Mouse (Mus musculus) adrenal gland, postnatal 36 days (tissue): ENCODE measurements at regions not wholly inside any gene's neighbourhood (a gene's known extent, or its start where the extent isn't known, plus 50 kb on each side); places are given as distances from the start of the nearest gene placed in this dataset.

ENCODE experiments used
- DNase-seq, 2 experiments: peaks; one replicate each; pipeline ENCODE4 v3.0.0; 2021; ENCODE audit warnings: mixed read lengths in 1 of 2

DNA sequence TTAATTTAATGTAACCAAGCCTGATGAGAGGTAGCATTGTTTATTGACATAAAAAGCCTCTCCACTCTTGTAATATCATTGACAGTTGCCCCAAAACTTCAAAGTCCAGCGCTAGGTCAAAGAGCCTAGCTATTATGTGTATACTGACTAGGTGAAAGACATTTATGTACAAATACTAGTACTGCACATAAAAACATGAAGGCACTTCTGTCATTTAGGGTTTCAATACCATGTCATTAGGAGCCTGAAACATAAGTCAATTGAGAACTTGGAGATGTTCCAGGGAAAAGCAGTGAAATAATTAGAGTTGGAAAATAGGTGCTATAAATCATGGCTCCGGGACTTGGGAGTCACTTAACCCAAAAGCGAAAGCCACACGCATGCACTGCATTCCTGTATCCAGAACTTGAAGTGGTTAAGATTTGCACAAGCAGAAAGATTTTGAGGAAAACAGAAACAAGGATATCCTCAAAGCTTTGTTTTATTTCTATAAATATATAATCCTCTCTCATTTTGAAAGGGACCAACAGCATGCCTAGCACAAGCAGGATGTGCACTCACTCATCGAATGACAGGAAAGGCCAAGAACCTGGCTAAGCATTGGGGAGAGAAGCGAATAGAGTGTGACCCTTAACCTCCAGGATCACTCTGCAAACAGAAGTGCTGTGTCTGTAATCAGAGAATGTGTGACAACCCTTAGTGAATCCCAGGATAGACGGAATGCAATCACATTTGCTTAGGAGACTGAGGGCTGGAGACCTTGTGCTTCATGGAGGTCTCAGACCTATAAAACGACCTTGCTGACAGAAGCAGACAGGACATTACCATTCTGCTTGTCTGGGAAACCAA lies 176.3 kb upstream of the Crim1 start:
- DNase-seq: no peak

DNA sequence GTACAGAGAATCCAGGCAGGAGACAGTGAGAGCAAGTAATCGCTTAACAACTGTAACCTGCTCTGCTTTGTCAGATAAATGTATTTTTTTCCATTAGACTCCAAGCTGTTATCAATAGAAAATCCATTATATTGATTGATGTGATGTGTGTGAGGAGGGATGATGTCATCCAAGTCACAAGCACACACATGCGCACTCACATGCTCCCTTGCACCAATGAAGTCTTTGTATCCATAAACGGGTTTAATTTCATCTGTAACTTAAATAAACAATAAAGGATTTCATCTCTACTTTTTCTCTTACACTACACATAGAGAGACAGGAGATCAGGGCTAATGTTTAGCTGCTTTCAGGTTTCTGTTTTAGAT lies 175.7 kb upstream of the Crim1 start:
- DNase-seq: no peak

DNA sequence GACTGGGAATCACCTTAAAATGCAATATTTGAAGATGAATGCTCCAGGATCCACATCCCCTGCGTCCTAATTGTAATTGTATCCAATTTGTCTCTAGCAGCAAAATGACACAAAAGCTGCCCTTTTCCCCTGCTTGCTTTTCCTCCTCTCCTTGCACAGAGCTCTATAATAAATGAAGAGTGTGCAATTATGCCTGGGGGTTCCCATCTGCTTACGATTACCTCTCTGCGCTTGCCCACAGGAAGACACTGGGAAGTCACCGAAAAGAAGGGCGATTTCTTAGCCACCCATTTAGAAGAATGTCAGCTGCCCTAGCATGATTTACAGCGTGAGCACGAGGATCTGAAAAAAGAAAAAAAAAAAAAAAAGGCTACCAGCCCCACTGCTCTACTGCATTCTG lies 174.8 kb upstream of the Crim1 start:
- no peak for DNase-seq

DNA sequence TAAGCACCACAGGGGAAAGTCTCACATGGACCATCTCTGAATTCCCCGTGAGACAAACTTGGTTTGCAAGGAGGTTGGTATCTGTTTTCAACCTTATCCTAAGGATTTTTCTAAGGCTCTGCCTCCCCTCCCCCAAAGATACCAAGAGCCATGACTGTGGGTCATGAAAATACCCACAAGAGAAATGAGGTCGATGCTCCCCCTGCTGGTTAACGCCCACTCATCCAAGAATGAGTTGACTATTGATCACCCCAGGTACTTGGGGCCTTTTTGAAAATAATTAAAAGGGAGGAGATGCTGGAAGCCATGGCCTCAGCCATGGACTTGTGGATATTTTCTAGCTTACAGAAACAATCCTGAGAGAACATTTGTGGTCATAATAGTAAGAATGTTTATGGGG lies 164.4 kb upstream of the Crim1 start:
- DNase-seq: no peak

DNA sequence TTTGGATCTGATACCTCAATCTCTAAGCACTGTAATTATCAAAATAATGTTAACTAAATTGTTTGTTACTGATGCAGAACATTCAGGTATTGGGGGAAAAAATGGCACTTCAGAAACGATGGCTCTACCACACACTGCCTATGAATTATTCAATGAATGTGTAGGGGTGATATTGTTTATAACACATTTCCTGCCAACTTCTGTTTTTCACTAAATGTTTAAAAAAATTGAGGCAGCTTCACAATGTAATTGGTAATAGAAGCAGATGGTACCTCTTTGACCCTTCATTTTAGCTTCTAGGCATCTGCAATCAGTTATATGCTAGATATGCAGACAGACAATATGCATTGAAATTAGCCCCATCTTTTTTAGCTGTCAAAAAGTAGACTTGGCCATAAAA lies 159.7 kb upstream of the Crim1 start:
- DNase-seq: no peak

DNA sequence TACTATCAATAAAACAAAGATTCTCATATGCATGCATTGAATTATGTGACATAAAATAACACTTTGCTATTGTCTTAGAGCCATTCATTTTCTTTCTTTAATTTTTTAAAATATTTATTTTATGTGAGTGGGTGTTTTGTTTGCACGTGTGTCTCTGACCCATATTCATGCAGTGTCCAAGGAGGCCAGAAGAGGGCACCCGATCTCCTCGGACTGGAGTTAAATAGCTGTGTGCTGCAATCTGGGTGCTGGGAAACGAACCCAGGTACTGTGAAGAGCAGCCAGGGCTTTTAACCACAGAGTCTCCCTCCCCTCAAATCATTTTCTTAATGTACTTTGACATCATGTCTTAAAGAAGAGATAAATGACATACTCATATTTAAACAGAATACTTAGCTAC lies 158.8 kb upstream of the Crim1 start:
- peak in 1 of 2 experiments; percentile 3 for DNase-seq

DNA sequence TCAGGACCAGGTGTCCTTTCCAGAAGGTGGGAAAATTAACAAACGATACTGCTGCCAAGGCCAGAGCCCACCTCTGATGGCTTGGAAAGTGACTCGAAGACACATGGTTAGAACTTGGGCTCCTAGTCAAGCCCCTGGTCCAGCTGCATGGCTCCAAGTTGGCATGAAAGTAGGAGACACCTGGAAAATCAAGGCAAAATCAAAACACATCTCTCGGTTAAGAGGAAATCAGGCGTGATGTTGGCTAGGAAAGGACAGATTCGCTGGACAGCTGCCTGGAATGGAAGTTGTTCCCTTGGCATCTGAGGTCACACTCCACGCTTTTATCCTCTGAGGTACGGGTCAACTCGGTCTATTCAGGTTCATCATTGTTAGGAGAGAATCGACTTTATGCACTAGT lies 150.3 kb upstream of the Crim1 start:
- no peak for DNase-seq

DNA sequence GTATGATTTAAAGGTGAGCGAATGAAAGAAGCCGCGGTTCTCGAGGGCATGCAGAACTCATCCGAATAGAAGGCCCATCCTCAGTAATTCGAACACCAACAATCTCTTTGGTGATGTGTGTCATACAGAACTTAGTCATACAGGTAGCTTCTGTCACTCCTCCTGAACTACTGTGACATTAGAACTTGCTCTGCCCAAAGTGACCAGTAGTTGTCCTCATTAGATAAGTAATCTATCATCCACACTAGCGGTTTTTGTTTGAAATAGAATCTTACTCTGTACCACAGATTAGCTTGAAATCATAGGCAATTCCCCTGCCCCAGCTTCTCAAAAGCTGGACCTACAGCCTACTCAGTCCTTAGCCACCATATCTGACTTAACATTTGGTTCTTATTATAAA lies 149.8 kb upstream of the Crim1 start:
- DNase-seq: no peak

DNA sequence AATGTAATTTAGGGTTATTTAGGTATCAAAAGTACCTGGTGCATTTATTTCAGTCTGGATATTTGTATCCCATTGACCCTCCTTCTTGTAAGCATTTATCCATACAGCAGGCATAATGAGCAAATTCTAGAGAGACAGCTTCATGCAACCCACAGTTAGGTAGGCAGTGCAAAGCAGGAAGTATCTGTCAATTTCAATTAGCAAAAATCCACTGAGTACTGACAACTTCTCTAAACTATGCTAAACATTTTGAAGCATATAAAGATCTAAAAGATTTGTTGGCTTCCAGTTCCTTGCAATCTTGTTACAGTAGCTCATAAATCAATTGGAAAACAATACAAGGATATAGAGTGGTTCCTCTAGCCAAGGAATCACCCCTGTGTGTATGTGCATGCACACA lies 124.2 kb upstream of the Crim1 start:
- DNase-seq: no peak

DNA sequence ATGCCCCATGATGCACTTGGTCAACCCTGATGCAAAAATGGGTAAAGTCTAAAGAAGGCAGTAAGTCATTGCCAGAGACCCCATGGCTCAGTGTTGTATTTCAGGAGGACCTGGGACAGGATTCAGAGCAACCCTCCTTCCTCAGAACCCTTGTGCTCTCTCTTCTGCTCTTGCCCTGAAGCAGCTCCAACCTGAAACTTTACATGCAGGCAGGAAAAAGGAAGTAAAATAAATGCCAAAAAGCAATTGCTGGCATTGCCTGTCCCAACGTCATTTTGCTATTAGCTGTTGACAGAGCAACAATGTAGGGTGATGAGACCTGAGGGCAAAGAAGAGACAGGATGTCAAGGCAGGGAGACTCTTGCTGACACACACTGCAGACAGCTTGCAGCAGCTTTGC lies 121.7 kb upstream of the Crim1 start:
- DNase-seq: no peak

DNA sequence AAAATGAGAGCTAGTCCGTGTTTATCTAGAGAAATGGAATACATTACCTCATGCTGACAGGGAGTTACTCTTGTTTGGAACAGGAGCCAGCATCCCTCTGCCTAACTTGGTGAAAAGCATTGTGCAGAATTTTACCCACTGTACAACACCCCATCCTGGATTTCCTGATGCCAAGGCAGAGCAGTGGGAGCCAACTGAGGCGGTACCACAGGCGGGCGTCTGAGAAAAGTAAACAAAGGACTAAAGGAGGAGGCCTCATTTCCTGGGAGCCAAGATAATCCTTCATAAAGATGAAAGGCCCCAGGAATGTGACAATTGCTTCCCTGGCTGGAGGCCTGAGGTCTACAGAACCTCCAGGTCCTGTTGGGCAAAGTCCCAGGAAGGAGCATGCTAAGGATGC lies 115.6 kb upstream of the Crim1 start:
- no peak for DNase-seq

DNA sequence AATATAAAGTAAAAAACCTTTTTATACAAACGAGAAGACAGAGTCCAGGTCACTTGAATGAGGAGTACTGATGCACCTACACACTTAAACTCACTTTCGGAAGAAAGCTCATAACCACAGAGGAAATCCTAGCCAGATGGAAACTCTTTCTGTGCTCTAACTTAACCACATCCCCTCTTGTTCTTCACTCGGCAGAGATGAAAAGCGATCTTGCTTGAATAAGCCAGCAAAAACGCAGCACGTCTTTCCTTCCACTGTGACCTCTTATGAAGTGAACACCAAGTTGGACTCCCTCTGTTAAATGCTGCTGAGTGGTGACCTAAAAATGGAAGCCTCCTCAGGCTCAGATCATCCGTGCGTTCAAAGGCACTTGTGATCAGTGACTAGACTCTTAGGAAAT lies 113.1 kb upstream of the Crim1 start:
- DNase-seq: no peak

DNA sequence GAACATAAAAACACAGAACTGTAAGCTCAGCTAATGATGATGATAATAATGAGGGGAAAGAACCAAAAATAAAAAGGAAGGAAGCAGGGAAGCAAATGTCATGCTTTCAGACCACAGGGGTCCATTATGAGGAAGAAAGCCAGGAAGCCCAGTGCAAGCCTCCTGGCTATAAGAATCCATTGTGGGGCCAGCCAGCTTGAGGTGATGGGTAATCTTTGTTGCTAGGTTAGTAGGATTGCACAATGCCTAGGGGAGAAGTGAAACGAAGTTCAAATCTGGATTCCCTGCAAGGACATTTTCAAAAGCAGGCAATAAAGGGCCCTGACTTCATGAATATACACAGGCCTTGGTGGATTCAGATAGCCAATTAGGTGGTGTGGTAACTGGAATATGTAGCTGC lies 102.3 kb upstream of the Crim1 start:
- DNase-seq: no peak

DNA sequence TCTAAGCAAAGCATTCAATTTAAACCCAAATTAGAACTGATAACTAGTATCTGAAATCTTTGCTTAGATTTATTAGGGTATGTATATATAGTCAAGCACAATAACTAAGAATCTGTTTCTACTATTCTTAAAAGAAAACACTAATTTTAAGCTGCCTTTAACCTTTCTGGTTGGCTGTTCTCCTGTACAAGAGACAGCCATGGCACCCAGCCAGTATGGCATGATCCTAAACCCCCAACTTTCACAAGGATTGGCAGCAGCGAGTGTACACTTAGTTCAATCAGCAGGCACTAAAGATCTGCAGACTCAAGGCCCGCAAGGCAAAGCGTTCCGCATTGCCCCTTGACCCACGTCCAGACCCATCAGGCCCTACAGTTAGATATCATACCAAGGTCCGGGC lies 91.3 kb upstream of the Crim1 start:
- no peak for DNase-seq

DNA sequence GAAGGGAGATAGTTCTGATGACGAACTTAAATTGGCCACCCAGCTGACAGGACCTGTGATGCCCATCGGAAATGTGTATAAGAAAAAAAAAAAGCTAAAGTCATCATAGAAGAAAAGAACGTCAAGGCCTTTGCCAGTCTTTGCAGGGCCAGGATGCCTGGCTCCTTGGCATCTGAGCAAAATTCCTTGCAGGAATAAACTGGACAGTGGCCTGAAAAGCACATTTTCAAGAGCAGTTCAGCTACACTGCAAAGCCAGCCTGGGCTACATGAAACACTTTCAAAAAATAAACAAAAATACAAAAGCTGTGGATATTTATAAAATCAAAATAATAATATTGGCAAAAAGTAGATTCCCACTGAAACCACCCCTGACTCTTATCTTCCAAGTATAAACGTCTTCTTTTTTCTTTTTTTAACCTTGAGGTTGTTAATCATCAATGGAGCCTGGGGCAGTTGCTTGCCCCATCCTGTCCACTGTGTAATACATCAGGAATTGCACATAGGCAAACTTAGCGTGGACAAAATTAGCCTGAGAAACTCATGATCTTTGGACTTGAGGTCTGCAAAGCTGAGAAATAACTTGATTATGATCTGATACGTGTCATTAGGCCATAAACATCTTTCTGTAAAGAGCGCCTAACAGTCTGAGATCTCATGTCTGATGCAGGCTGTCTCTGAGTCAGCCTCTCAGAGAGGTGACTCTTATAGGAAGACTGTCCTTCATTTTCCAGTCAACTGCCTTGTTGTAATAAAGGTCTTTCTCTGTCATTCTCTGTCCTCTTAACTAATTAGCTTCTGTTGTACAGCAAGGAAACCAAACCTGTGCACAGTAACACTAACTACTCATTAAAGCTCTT lies 90.5 kb upstream of the Crim1 start:
- no peak for DNase-seq

DNA sequence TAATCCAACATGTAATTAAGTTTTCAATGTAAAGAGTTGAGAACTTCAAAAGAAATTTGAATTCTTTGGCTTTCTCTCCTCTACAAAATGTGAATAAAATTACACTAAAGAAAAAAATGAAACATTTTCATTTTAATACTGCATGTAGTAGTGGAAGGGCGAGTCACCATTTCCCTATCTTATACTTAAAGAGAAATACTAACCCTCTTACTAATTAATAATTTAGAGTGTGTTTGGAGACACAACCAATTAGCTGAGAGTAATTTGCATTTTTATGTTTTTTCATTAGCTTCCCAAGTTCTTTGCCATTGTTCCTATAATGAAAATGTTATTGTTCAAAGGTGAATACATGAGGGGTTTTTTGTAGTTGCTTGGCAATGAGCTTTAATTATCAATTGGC lies 67.9 kb upstream of the Crim1 start:
- no peak for DNase-seq

DNA sequence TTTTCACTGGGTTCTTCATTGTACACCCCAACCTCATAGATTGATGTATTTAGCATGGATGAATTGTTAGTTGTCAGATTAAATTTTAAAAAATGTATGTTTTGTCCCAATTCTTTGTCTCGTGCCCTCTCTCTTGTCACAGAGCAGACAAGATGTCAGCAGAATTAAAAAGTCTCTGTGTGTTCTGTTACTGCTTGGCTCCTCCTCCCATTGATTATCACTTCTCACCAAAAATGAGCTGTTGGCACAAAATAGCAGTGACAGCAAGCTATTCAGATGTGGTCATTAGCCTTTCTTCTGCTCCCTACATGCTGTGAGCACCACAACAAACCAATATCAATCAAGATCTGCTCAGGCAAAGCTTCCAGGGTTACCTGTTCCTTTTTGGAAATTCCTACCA lies 62.1 kb upstream of the Crim1 start:
- DNase-seq: no peak

DNA sequence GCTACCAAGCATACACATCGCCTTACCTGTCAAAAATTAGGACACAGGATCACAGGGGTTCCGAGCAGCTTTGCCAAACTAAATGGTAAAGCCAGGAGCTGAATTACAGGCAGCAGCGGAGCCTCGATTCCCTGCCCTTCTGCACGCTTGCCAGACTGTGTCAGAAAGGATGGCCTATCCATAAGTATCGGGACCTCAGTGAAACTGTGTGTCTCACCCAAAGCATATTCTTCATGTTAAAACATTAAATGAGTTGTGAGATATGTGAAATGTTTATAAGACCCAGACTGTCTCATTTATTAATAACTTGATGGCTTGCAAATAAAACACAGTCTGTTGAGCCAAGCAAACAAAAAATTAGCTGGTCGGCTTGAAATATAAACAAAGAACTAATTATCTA lies 59.4 kb upstream of the Crim1 start:
- no peak for DNase-seq

DNA sequence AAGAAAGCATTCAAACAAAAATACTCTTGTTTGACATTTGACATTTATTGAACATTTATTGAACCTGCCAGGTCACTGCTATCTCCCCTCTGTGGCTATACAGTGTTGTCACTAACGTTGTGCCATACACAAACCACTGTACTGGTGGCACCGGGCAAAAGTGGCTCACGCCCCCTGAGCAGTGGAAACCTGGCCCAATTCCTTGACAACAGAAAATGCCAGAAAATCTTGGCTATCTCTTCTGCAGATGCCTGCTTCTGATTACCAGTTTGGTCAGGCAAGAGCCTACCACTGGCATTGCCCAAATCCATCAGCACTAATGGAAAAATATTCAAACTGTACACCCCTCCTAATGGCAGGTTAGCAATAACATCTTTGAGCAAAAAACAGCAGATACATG lies 58.9 kb upstream of the Crim1 start:
- DNase-seq: no peak

DNA sequence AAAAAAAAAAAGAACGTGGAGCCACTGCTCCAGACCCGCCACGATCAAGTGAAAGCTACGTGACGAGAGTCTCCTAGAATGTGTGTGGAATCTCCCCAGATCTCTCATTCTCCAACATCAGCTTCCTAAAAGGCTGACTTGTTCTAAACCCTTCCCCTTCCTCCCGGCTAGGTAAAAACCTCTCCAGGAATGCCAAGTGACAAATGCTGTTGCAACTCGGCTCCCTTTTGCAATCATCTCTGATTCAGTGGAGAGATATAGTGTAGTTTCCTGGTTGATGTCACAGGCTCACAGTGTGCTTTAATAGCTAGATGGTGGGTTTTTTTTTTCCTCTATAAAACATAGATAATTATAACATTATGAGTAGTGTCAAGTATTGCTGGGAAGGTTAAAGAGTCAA lies 57.6 kb upstream of the Crim1 start:
- no peak for DNase-seq

DNA sequence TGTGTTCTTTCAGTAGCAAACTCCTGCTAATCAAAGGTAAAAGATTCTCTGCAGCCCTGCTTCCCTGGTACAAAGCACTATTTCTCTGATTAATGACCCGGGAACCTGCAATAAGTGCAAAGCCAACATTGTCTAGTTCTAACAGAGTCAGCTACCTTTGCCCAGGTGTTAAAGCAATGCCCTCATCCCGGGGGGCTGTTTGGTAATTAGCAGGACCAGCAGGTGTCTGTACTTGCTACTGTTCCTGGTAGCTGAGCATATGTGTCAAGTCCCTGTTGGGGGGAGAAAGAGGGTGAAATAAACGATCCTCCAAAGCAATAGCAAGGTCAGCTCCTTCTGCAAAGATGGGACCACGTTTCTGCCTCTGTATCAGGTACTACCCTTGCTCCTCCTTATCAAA lies 54.7 kb upstream of the Crim1 start:
- DNase-seq: no peak
